Mouse (Mus musculus): ENCODE measurements around the gene Shroom3. TPM values are rescaled to one million over a fixed set of nuclear protein-coding genes. Genes with fewer than 3 reads are reported as not detected.

Shroom3 gene
- polyA plus RNA-seq, 1 experiment from 2014 or later, result 12.9 TPM

GRCm38 (mm10) chr5:92866546-92866945 is 183.3 kb downstream of the Shroom3 start:
- no peak overlapping the region for H3K27ac ChIP-seq (ENCODE audit: low read depth)
- no peak overlapping the region for H3K4me2 ChIP-seq (ENCODE audit: low read length)
- 0 out of 2 replicates have a peak, but pooled peaks cover 11% of the 10 kb centered on the region for H3K4me1 ChIP-seq (replicated peaks; ENCODE audit: control insufficient read depth, insufficient read depth, low read length)
- ATAC-seq (replicated peaks; ENCODE audit: low FRiP score, low TSS enrichment, low read depth), result no peak
- H3K9ac ChIP-seq (ENCODE audit: low read length), result no peak overlapping the region
- WGBS, result 51% methylated on average over 8 of the region's 8 CpGs
- H3K4me3 ChIP-seq (ENCODE audit: low read depth, low read length), result no peak overlapping the region
- no peaks in the 10 kb centered on the region for H3K9me3 ChIP-seq (ENCODE audit: control insufficient read depth, low read length)
- no peaks in the 10 kb centered on the region for H3K36me3 ChIP-seq (ENCODE audit: control insufficient read depth, insufficient read depth, low read length)
- DNase-seq (ENCODE audit: low spot score), result no peak
- H3K27me3 ChIP-seq (replicated peaks; ENCODE audit: control insufficient read depth, insufficient read depth, low read length), result no peaks in the 10 kb centered on the region

GRCm38 (mm10) chr5:92867253-92867652 is 184.0 kb downstream of the Shroom3 start:
- no peak overlapping the region for H3K4me2 ChIP-seq (ENCODE audit: low read length)
- H3K27me3 ChIP-seq (replicated peaks; ENCODE audit: control insufficient read depth, insufficient read depth, low read length), result no peaks in the 10 kb centered on the region
- 36% methylated on average over 4 of the region's 4 CpGs for WGBS
- H3K4me1 ChIP-seq (replicated peaks; ENCODE audit: control insufficient read depth, insufficient read depth, low read length), result 0 out of 2 replicates have a peak, but pooled peaks cover 6% of the 10 kb centered on the region
- no peak overlapping the region for H3K27ac ChIP-seq (ENCODE audit: low read depth)
- H3K4me3 ChIP-seq (ENCODE audit: low read depth, low read length), result no peak overlapping the region
- H3K9me3 ChIP-seq (ENCODE audit: control insufficient read depth, low read length), result no peaks in the 10 kb centered on the region
- no peak for DNase-seq (ENCODE audit: low spot score)
- no peak for ATAC-seq (replicated peaks; ENCODE audit: low FRiP score, low TSS enrichment, low read depth)
- no peak overlapping the region for H3K9ac ChIP-seq (ENCODE audit: low read length)
- no peaks in the 10 kb centered on the region for H3K36me3 ChIP-seq (ENCODE audit: control insufficient read depth, insufficient read depth, low read length)

GRCm38 (mm10) chr5:92868231-92868630 is 185.0 kb downstream of the Shroom3 start:
- Histone ChIP-seq H3K4me2 (ENCODE audit: low read length) (no peak overlapping the region), H3K36me3 (ENCODE audit: control insufficient read depth, insufficient read depth, low read length) (no peaks in the 10 kb centered on the region), H3K4me1 (replicated peaks; ENCODE audit: control insufficient read depth, insufficient read depth, low read length) (0 out of 2 replicates have a peak, but pooled peaks cover 6% of the 10 kb centered on the region), H3K9ac (ENCODE audit: low read length) (no peak overlapping the region), H3K27ac (ENCODE audit: low read depth) (no peak overlapping the region), H3K4me3 (ENCODE audit: low read depth, low read length) (no peak overlapping the region), H3K27me3 (replicated peaks; ENCODE audit: control insufficient read depth, insufficient read depth, low read length) (no peaks in the 10 kb centered on the region), H3K9me3 (ENCODE audit: control insufficient read depth, low read length) (no peaks in the 10 kb centered on the region)
- no peak for ATAC-seq (replicated peaks; ENCODE audit: low FRiP score, low TSS enrichment, low read depth)
- WGBS, result 78% methylated on average over 2 of the region's 2 CpGs
- DNase-seq (ENCODE audit: low spot score), result no peak

- Histone ChIP-seq H3K9me3 (ENCODE audit: control insufficient read depth, low read length) (no peaks in the 10 kb centered on the region), H3K4me2 (ENCODE audit: low read length) (no peak overlapping the region), H3K4me3 (ENCODE audit: low read depth, low read length) (no peak overlapping the region), H3K36me3 (ENCODE audit: control insufficient read depth, insufficient read depth, low read length) (no peaks in the 10 kb centered on the region), H3K9ac (ENCODE audit: low read length) (no peak overlapping the region), H3K27me3 (replicated peaks; ENCODE audit: control insufficient read depth, insufficient read depth, low read length) (no peaks in the 10 kb centered on the region), H3K4me1 (replicated peaks; ENCODE audit: control insufficient read depth, insufficient read depth, low read length) (0 out of 2 replicates have a peak, but pooled peaks cover 8% of the 10 kb centered on the region), H3K27ac (ENCODE audit: low read depth) (no peak overlapping the region)
- WGBS, result 29% methylated on average over 3 of the region's 3 CpGs
- no peak for ATAC-seq (replicated peaks; ENCODE audit: low FRiP score, low TSS enrichment, low read depth)
- DNase-seq (ENCODE audit: low spot score), result no peak
These were observed 187.8 kb downstream of the Shroom3 start for GRCm38 (mm10) chr5:92871048-92871447.

- ATAC-seq (replicated peaks; ENCODE audit: low FRiP score, low TSS enrichment, low read depth), result no peak
These were observed 188.9 kb downstream of the Shroom3 start for GRCm38 (mm10) chr5:92872182-92872581.

GRCm38 (mm10) chr5:92872991-92873390 is 189.8 kb downstream of the Shroom3 start:
- Histone ChIP-seq H3K4me3 (ENCODE audit: low read depth, low read length) (no peak overlapping the region), H3K4me2 (ENCODE audit: low read length) (no peak overlapping the region), H3K4me1 (replicated peaks; ENCODE audit: control insufficient read depth, insufficient read depth, low read length) (0 out of 2 replicates have a peak, but pooled peaks cover 3% of the 10 kb centered on the region), H3K27ac (ENCODE audit: low read depth) (no peak overlapping the region), H3K27me3 (replicated peaks; ENCODE audit: control insufficient read depth, insufficient read depth, low read length) (no peaks in the 10 kb centered on the region), H3K9me3 (ENCODE audit: control insufficient read depth, low read length) (no peaks in the 10 kb centered on the region), H3K36me3 (ENCODE audit: control insufficient read depth, insufficient read depth, low read length) (no peaks in the 10 kb centered on the region), H3K9ac (ENCODE audit: low read length) (no peak overlapping the region)
- ATAC-seq (replicated peaks; ENCODE audit: low FRiP score, low TSS enrichment, low read depth), result no peak
- no peak for DNase-seq (ENCODE audit: low spot score)
- 74% methylated on average over 2 of the region's 2 CpGs for WGBS

More at GRCm38 (mm10) chr5:92872182-92872581, 188.9 kb downstream of the Shroom3 start:
- no peaks in the 10 kb centered on the region for H3K36me3 ChIP-seq (ENCODE audit: control insufficient read depth, insufficient read depth, low read length)
- H3K9me3 ChIP-seq (ENCODE audit: control insufficient read depth, low read length), result no peaks in the 10 kb centered on the region
- H3K27ac ChIP-seq (ENCODE audit: low read depth), result no peak overlapping the region
- 0 out of 2 replicates have a peak, but pooled peaks cover 6% of the 10 kb centered on the region for H3K4me1 ChIP-seq (replicated peaks; ENCODE audit: control insufficient read depth, insufficient read depth, low read length)
- no peak overlapping the region for H3K9ac ChIP-seq (ENCODE audit: low read length)
- WGBS, result 79% methylated on average over 4 of the region's 4 CpGs
- DNase-seq (ENCODE audit: low spot score), result no peak
- no peaks in the 10 kb centered on the region for H3K27me3 ChIP-seq (replicated peaks; ENCODE audit: control insufficient read depth, insufficient read depth, low read length)
- no peak overlapping the region for H3K4me3 ChIP-seq (ENCODE audit: low read depth, low read length)
- no peak overlapping the region for H3K4me2 ChIP-seq (ENCODE audit: low read length)

- Histone ChIP-seq H3K9ac (ENCODE audit: low read length) (no peak overlapping the region), H3K4me3 (ENCODE audit: low read depth, low read length) (no peak overlapping the region), H3K9me3 (ENCODE audit: control insufficient read depth, low read length) (no peaks in the 10 kb centered on the region), H3K4me2 (ENCODE audit: low read length) (no peak overlapping the region), H3K36me3 (ENCODE audit: control insufficient read depth, insufficient read depth, low read length) (no peaks in the 10 kb centered on the region), H3K27me3 (replicated peaks; ENCODE audit: control insufficient read depth, insufficient read depth, low read length) (no peaks in the 10 kb centered on the region), H3K4me1 (replicated peaks; ENCODE audit: control insufficient read depth, insufficient read depth, low read length) (0 out of 2 replicates have a peak, but pooled peaks cover 3% of the 10 kb centered on the region), H3K27ac (ENCODE audit: low read depth) (no peak overlapping the region)
- DNase-seq (ENCODE audit: low spot score) (no peak), ATAC-seq (replicated peaks; ENCODE audit: low FRiP score, low TSS enrichment, low read depth) (no peak)
These were observed 190.3 kb downstream of the Shroom3 start for GRCm38 (mm10) chr5:92873518-92873917.

- no peak overlapping the region for H3K9ac ChIP-seq (ENCODE audit: low read length)
- no peak overlapping the region for H3K4me3 ChIP-seq (ENCODE audit: low read depth, low read length)
- H3K27me3 ChIP-seq (replicated peaks; ENCODE audit: control insufficient read depth, insufficient read depth, low read length), result no peaks in the 10 kb centered on the region
- no peaks in the 10 kb centered on the region for H3K36me3 ChIP-seq (ENCODE audit: control insufficient read depth, insufficient read depth, low read length)
- 0 out of 2 replicates have a peak, but pooled peaks cover 3% of the 10 kb centered on the region for H3K4me1 ChIP-seq (replicated peaks; ENCODE audit: control insufficient read depth, insufficient read depth, low read length)
- no peak overlapping the region for H3K4me2 ChIP-seq (ENCODE audit: low read length)
- H3K9me3 ChIP-seq (ENCODE audit: control insufficient read depth, low read length), result no peaks in the 10 kb centered on the region
- no peak overlapping the region for H3K27ac ChIP-seq (ENCODE audit: low read depth)
- no peak for DNase-seq (ENCODE audit: low spot score)
- no peak for ATAC-seq (replicated peaks; ENCODE audit: low FRiP score, low TSS enrichment, low read depth)
- 98% methylated on average over 10 of the region's 10 CpGs for WGBS
These were observed 192.6 kb downstream of the Shroom3 start for GRCm38 (mm10) chr5:92875836-92876235.

GRCm38 (mm10) chr5:92877104-92877503 is 193.9 kb downstream of the Shroom3 start:
- no peaks in the 10 kb centered on the region for H3K9me3 ChIP-seq (ENCODE audit: control insufficient read depth, low read length)
- 0 out of 2 replicates have a peak, but pooled peaks cover 3% of the 10 kb centered on the region for H3K4me1 ChIP-seq (replicated peaks; ENCODE audit: control insufficient read depth, insufficient read depth, low read length)
- H3K9ac ChIP-seq (ENCODE audit: low read length), result no peak overlapping the region
- H3K27me3 ChIP-seq (replicated peaks; ENCODE audit: control insufficient read depth, insufficient read depth, low read length), result no peaks in the 10 kb centered on the region
- DNase-seq (ENCODE audit: low spot score) (no peak), ATAC-seq (replicated peaks; ENCODE audit: low FRiP score, low TSS enrichment, low read depth) (no peak)
- 52% methylated on average over 3 of the region's 3 CpGs for WGBS
- H3K36me3 ChIP-seq (ENCODE audit: control insufficient read depth, insufficient read depth, low read length), result no peaks in the 10 kb centered on the region
- H3K4me2 ChIP-seq (ENCODE audit: low read length), result no peak overlapping the region
- no peak overlapping the region for H3K27ac ChIP-seq (ENCODE audit: low read depth)
- no peak overlapping the region for H3K4me3 ChIP-seq (ENCODE audit: low read depth, low read length)

All from intestine, embryonic 14.5 days (tissue).